Mouse (Mus musculus) right cerebral cortex, postnatal 10 days (tissue): ENCODE measurements around the gene Copa.

Source experiments
- DNase-seq, 2 experiments: peaks; one replicate each; pipeline ENCODE4 v3.0.0; 2021; ENCODE audit warnings: low spot score in 2 of 2

Gene Copa

GRCm38 (mm10) chr1:172082899-172083445, 643 bp downstream of the Copa start:
- DNase-seq, result no peak

GRCm38 (mm10) chr1:172093522-172093921, 11.2 kb downstream of the Copa start:
- no peak for DNase-seq

- DNase-seq, result no peak
These were observed 12.0 kb downstream of the Copa start for GRCm38 (mm10) chr1:172094295-172094694.

GRCm38 (mm10) chr1:172095202-172095601, 12.9 kb downstream of the Copa start:
- DNase-seq, result no peak

- DNase-seq, result no peak
These were observed 17.1 kb downstream of the Copa start for GRCm38 (mm10) chr1:172099325-172100033.

GRCm38 (mm10) chr1:172103619-172104018, 21.3 kb downstream of the Copa start:
- DNase-seq, result no peak

GRCm38 (mm10) chr1:172105101-172105500, 22.8 kb downstream of the Copa start:
- no peak for DNase-seq

- no peak for DNase-seq
These were observed 25.6 kb downstream of the Copa start for GRCm38 (mm10) chr1:172107777-172108477.

GRCm38 (mm10) chr1:172116948-172117347, 34.6 kb downstream of the Copa start:
- no peak for DNase-seq

GRCm38 (mm10) chr1:172119100-172119499, 36.8 kb downstream of the Copa start:
- no peak for DNase-seq

GRCm38 (mm10) chr1:172119720-172120119, 37.4 kb downstream of the Copa start:
- DNase-seq, result peak in 1 of 2 experiments; percentile 60

- DNase-seq, result no peak
These were observed 40.3 kb downstream of the Copa start for GRCm38 (mm10) chr1:172122671-172123070.

- DNase-seq, result no peak
These were observed 42.2 kb downstream of the Copa start for GRCm38 (mm10) chr1:172124572-172124971.

- DNase-seq, result peak; percentile 86 to 88
These were observed 44.3 kb downstream of the Copa start, which contains the start of gene Pex19 for GRCm38 (mm10) chr1:172126376-172127347. Gene Pex19 (plus strand): TSS chr1:172126755.

GRCm38 (mm10) chr1:172127487-172127886, 45.2 kb downstream of the Copa start:
- no peak for DNase-seq

- DNase-seq, result no peak
These were observed 46.2 kb downstream of the Copa start for GRCm38 (mm10) chr1:172128563-172128962.

- peak; percentile 50 to 59 for DNase-seq
These were observed 46.8 kb downstream of the Copa start for GRCm38 (mm10) chr1:172129108-172129507.

GRCm38 (mm10) chr1:172129780-172130179, 47.5 kb downstream of the Copa start:
- no peak for DNase-seq

- no peak for DNase-seq
These were observed 50.0 kb downstream of the Copa start for GRCm38 (mm10) chr1:172132319-172132718.

GRCm38 (mm10) chr1:172133535-172133934, 51.2 kb downstream of the Copa start:
- DNase-seq, result no peak

GRCm38 (mm10) chr1:172134072-172134471, 51.7 kb downstream of the Copa start:
- DNase-seq, result no peak

- no peak for DNase-seq
These were observed 57.8 kb downstream of the Copa start for GRCm38 (mm10) chr1:172140160-172140559.
